In genomic region chr1:136661511-136661910, GRCm38 (mm10) we compare ENCODE assay signal across 11 mouse cellular contexts. TPM values are rescaled to one million over a fixed set of nuclear protein-coding genes. Genes with fewer than 3 reads are reported as not detected.
DNase-seq lines count a peak whose midpoint lies in the region; ATAC-seq lines count a peak whose summit lies in the region.
"Had no signal": no experiment of that assay in that cellular context is flagged by ENCODE, and none has a peak within 500 bp of the region (broad histone marks: within the 10 kb centered on the region; RNA-seq: fewer than 3 reads in every experiment).

No protein-coding gene starts in this region.

- peak; percentile 26 for DNase-seq in embryo, embryonic 11 days
- DNase-seq in embryo, embryonic 10.5 days (ENCODE audit: low spot score), result no peak
- no peak for DNase-seq in lung, postnatal 36 days
- no peak for DNase-seq in limb, embryonic 11.5 days (ENCODE audit: low spot score)
- DNase-seq in urinary bladder, adult 2 months (ENCODE audit: low spot score), result no peak
- DNase-seq in adrenal gland, postnatal 25 days, result no peak
- DNase-seq: kidney, adult 2 months had no signal

- peaks cover 16% of the 10 kb centered on the region for H3K4me1 ChIP-seq in lung, embryonic 16.5 days (replicated peaks; ENCODE audit: control insufficient read depth, insufficient read depth, low read length)
- peaks cover 3% of the 10 kb centered on the region; the same call in 1 of the 2 replicates for H3K4me1 ChIP-seq in limb, embryonic 11.5 days (ENCODE audit: control insufficient read depth, insufficient read depth, low read length)
- peaks cover 3% of the 10 kb centered on the region; the same call in 1 of the 2 replicates for H3K4me1 ChIP-seq in midbrain, embryonic 16.5 days (ENCODE audit: control insufficient read depth, insufficient read depth, low read length)
- H3K4me1 ChIP-seq: megakaryocyte, embryonic 14.5 days had no signal

- ATAC-seq in lung, embryonic 16.5 days (ENCODE audit: low read depth), result no peak
- ATAC-seq in limb, embryonic 11.5 days (ENCODE audit: insufficient number of reproducible peaks, low FRiP score, low TSS enrichment, low read depth), result no peak
- 0 out of 2 replicates have a peak, but pooled peaks have one; percentile 45 for ATAC-seq in midbrain, embryonic 16.5 days

- 24% methylated on average over 9 of the region's 9 CpGs for WGBS in lung, embryonic 16.5 days
- 40% methylated on average over 9 of the region's 9 CpGs for WGBS in limb, embryonic 11.5 days
- WGBS in midbrain, embryonic 16.5 days, result 23% methylated on average over 9 of the region's 9 CpGs

- H3K4me3 ChIP-seq in lung, embryonic 16.5 days (ENCODE audit: low read length), result no peak overlapping the region
- no peak overlapping the region for H3K4me3 ChIP-seq in limb, embryonic 11.5 days (ENCODE audit: low read depth, low read length)
- H3K4me3 ChIP-seq in midbrain, embryonic 16.5 days (ENCODE audit: low read depth, low read length), result no peak overlapping the region
- H3K4me3 ChIP-seq: heart, embryonic 15.5 days; megakaryocyte, embryonic 14.5 days had no signal

- H3K27ac ChIP-seq in lung, embryonic 16.5 days (ENCODE audit: low read length), result no peak overlapping the region; the same call in 1 of the 2 replicates
- no peak overlapping the region for H3K27ac ChIP-seq in limb, embryonic 11.5 days (replicated peaks; ENCODE audit: low read depth, low read length)
- H3K27ac ChIP-seq in midbrain, embryonic 16.5 days (ENCODE audit: low read length), result no peak overlapping the region
- H3K27ac ChIP-seq: heart, embryonic 15.5 days had no signal

- no peaks in the 10 kb centered on the region for H3K36me3 ChIP-seq in lung, embryonic 16.5 days (ENCODE audit: control insufficient read depth, insufficient read depth, low read length)
- no peaks in the 10 kb centered on the region for H3K36me3 ChIP-seq in limb, embryonic 11.5 days (ENCODE audit: control insufficient read depth, insufficient read depth, low read length)
- no peaks in the 10 kb centered on the region for H3K36me3 ChIP-seq in midbrain, embryonic 16.5 days (ENCODE audit: control insufficient read depth, insufficient read depth, low read length)
- H3K36me3 ChIP-seq: heart, embryonic 15.5 days had no signal

- no peaks in the 10 kb centered on the region for H3K9me3 ChIP-seq in lung, embryonic 16.5 days (ENCODE audit: control insufficient read depth, low read length)
- H3K9me3 ChIP-seq in limb, embryonic 11.5 days (ENCODE audit: control insufficient read depth, low read length), result no peaks in the 10 kb centered on the region
- H3K9me3 ChIP-seq in midbrain, embryonic 16.5 days (replicated peaks; ENCODE audit: control insufficient read depth, low read length, poor library complexity, severe bottlenecking), result no peaks in the 10 kb centered on the region
- H3K9me3 ChIP-seq: heart, embryonic 15.5 days; megakaryocyte, embryonic 14.5 days had no signal

- no peak overlapping the region for H3K9ac ChIP-seq in lung, embryonic 16.5 days (ENCODE audit: low read length)
- H3K9ac ChIP-seq in limb, embryonic 11.5 days (ENCODE audit: low read length), result 0 out of 2 replicates have a peak overlapping the region, but pooled peaks have one; percentile 12
- H3K9ac ChIP-seq in midbrain, embryonic 16.5 days (ENCODE audit: low read depth, low read length), result no peak overlapping the region
- H3K9ac ChIP-seq: heart, embryonic 15.5 days had no signal

- 0 out of 2 replicates have a peak overlapping the region, but pooled peaks have one; percentile 29 for H3K4me2 ChIP-seq in lung, embryonic 16.5 days (ENCODE audit: low read depth, low read length)
- H3K4me2 ChIP-seq in limb, embryonic 11.5 days (ENCODE audit: low read depth, severe bottlenecking), result no peak overlapping the region
- peak overlapping the region; percentile 17; the same call in 1 of the 2 replicates for H3K4me2 ChIP-seq in midbrain, embryonic 16.5 days (ENCODE audit: low read length)
- H3K4me2 ChIP-seq: heart, embryonic 15.5 days had no signal

- no peaks in the 10 kb centered on the region for H3K27me3 ChIP-seq in lung, embryonic 16.5 days (ENCODE audit: control insufficient read depth, insufficient read depth, low read depth, low read length)
- no peaks in the 10 kb centered on the region for H3K27me3 ChIP-seq in limb, embryonic 11.5 days (ENCODE audit: control insufficient read depth, insufficient read depth, low read length)
- H3K27me3 ChIP-seq in midbrain, embryonic 16.5 days (ENCODE audit: control insufficient read depth, insufficient read depth, low read depth, low read length), result no peaks in the 10 kb centered on the region
- H3K27me3 ChIP-seq: heart, embryonic 15.5 days had no signal

RNA-seq across cellular contexts. Expression of gene Zfp281, which starts 36.8 kb away (rescaled TPM):
- 19.1 and 22.1 TPM in 2 replicates for polyA plus RNA-seq in lung, embryonic 16.5 days (2015; fragmentation: Nextera tagmentation; extraction: Ambion mirVana)
- polyA plus RNA-seq in limb, embryonic 11.5 days (2014; fragmentation: Nextera tagmentation; extraction: Ambion mirVana), result 38.6 and 42.2 TPM in 2 replicates
- polyA plus RNA-seq in midbrain, embryonic 16.5 days (2015; fragmentation: Nextera tagmentation; extraction: Ambion mirVana), result 20.8 and 24.5 TPM in 2 replicates
- polyA plus RNA-seq in urinary bladder, adult 2 months (2012; rRNA removed), result 8.5 and 11.4 TPM in 2 replicates
- total RNA-seq in adrenal gland, postnatal 25 days (2021), result 20.4 and 22.3 TPM in 2 replicates
